Mouse (Mus musculus) urinary bladder, postnatal 4 days (tissue): ENCODE measurements around the gene 2310022A10Rik.
A peak's percentile ranks its signal among the peaks of the same experiment; 100 is the strongest.

Source experiments
- DNase-seq, 2 experiments: peaks; one replicate each; pipeline ENCODE4 v3.0.0; 2021 to 2022; ENCODE audit warnings: low spot score in 2 of 2

The 2310022A10Rik gene

DNA sequence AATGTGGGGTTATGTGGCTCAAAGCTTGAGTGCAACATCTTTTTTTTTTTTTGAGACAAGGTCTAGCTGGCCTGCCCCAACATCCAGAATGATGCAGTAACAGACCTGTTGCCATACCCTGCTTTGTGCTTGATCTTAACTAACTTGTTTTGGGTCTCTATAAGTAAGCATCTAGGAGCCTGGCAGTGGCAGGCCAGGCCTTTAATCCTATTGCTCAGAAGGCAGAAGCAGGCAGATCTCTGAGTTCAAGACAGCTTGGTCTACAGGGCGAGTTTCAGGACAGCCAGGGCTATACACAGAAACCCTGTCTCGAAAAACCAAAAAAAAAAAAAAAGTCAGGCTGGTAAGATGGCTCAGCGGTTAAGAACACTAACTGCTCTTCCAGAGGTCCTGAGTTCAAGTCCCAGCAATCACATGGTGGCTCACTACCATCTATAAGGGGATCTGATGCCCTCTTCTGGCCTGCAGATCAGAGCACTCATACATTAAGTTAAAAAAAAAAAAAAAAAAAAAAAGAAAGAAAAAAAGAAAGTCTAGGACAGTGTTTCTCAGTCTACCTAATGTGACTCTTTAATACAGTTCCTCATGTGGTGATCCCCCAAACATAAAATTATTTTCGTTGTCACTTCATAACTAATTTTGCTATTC lies 37.7 kb downstream of the 2310022A10Rik start:
- DNase-seq = no peak

DNA sequence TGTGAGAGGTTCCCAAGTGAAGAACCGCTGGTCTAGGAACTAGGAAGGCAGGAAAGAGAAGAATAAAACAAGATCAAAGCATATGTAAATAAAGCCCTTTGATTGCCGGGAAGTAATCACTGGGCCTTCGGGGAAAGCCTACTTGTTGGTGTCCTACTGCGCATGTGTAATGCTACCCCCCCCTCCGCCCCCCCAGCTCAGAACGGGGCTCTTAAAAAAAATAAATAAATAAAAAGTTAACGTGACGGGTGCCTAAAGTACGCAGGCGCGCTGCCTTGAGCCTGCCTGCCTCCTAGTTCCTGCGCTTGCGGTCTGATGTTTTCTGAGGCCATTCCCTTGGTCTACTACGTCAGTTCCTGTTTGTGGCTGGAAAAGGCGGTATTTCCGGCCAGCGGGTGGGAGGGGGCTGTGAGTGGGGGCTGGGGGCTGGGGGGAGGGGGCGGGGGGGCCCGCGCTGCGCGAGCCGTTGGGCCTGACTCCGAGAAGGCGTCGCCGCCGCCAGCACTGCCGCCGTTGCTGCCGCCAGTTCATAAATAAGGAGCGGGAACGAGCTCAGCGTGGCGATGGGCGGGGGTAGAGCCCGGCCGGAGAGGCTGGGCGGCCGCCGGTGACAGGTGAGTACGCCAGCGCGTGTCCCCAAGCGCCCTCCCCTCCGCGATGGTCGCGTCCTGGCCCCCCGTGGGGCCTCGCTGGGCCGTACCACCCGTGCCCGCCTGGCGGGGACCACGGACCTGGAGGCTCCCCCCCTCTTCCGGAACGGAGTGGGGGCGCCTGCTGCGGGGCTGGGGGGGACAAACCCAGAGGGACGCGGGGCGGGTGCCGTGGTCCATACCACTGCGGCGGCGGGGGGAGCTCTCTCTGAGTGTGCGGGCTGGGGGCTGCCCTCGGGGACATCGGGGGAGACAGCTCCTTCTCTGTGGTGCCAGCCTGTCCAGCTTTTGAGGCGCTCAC lies 38.5 kb downstream of the 2310022A10Rik start, which contains the start of gene Akt2:
Akt2 (plus strand) TSS at position 287 of the 951 bp plus-strand sequence.
- DNase-seq = peak; percentile 88 to 89

DNA sequence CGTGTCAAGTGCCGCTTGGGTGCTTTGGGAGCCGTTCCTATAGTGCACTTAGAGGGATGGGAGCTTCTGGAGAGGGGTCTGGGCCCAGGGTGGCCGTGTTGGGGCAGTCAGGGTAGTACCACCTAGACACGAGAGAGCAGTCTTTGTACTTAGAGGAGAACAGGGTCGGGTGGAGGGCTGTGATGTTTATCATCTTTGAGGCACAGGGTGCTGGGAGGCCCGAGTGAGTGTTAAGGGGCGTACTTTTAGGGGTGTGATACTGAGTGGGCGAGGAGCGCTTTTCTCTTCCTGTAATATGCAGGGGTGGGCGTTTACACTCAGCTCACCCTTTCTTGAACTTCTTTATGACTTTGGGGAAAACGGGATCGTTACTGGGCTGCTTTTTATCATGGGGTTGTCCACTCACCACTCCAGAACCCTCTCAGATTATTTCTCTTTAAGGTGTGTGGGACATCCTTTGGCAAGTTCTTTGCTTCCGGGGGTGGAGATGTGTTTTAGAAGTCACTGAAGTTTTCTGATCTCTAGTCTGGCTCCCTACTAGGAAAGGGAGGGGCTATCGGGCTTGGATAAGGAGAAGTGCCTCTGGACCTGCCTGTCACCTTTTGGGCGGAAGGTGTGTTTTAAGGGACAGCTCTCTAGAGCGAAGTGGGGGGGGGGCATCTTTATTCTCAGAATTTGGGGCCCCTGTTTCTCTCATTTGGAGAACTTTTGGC lies 39.3 kb downstream of the 2310022A10Rik start:
- DNase-seq = no peak

DNA sequence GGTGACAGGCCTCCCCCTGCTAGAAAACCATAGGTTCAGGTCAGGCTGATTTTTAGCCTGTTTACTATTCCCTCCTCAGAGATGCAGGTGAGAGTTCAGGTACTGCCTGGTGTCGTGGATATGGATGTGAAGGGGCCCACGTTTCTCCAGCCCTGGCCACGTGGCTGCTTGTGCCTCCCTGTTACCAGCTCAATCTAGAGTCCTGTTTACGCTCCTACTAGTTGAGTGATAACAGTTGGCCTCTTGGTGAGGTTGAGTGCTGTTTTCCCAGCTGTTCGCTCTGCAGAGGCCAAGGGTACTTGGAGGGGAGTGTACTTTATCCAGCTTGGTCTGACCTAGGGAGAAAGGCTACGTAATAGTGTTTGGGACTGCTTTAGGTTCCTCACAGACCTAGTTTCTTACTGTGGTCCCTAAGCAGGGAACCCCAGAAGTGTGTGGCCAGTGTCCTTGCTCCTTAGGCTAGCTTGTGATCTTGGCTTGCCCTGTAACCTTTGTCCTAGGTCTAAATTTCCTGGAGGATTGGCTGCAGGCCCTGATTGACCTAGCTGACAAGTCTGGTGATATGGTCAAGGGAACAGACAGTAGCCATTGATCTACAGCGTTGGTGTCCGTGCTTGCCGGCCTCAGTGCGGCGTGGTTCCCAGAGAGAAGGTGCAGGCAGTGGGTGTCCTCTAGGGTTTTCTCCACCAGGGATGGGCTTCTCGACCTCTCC lies 40.1 kb downstream of the 2310022A10Rik start:
- DNase-seq = no peak

DNA sequence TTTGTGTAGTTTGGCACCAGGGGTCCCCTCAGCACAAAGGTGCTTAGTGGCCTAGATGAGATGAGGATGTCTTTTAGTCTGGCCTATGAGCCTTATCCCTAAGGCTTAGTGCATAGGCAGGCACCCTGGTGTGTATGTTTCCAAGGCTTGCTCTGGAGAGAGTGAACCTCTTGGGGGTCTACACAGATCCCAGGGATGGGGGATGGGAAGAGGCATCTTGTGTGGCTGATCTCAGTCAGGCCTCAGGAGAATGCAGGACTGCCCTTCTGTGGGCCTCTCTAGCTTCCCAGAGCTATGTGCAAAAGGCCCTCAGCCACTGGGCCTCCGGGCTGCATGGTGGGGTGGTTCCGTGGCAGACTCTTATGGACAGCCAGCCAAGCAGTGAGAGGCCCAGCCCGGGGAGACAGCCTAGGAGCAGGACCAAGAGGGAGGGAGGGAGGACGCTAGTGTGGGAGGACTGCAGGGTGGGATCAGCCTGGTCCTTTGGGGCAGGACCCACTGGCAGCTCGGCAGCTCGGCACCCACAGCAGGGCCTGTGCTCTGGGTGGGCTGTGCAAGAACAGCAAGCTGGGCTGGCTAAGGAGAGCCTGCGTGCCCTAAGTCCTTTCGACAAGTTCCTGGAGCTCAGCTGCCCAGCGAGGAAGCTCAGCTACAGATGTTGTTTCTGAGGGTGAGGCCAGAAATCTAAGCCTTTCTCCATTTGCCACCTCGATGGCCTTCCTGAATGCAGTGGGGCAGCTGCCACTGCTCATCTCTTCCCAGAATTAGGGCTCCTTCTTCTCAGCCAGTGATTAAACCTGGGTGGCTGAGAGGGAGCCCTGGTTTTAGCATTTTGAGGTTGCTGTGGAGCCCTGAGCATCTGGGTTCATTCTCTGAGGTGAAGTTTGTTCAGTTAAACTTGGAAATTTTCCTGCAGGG lies 43.8 kb downstream of the 2310022A10Rik start:
- peak; percentile 75 for DNase-seq

DNA sequence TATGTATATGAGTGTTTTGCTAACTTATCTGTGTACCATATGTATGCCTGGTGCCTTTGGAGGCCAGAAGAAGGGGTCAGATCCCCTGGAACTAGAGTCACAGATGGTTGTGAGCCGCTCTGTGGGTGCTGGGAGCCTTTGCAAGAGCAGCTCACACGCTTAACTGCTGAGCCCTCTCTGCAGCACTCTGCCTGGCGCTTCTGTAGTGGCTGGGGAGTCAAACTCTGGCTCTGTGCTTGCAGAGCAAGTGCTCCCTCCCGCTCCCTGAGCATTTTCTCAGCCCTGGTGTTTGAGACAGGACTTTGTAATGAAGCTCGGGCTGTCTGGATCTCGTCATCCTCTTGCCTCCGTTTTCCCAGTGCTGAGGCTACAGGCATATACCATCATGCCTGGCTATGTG lies 45.0 kb downstream of the 2310022A10Rik start:
- no peak for DNase-seq

DNA sequence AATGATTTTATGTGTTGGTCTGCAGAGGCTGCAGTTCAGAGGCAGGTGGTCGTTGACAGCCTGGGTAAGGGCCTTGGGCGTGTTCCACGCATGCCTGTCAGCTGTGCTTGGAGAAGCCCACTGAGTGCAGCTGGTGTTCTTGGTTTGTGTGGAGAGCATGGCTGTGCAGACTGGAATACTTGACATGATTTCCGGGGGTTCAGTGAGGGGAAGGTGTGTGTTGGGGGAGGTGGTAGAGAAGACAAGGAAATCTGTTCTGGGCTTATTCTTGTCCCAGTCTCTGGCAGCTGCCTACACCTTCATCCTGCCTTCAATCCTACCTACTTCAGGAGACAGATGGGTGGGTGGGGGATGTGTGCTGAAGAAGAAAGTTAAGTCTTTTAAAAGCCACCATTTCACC lies 48.6 kb downstream of the 2310022A10Rik start:
- DNase-seq = no peak

DNA sequence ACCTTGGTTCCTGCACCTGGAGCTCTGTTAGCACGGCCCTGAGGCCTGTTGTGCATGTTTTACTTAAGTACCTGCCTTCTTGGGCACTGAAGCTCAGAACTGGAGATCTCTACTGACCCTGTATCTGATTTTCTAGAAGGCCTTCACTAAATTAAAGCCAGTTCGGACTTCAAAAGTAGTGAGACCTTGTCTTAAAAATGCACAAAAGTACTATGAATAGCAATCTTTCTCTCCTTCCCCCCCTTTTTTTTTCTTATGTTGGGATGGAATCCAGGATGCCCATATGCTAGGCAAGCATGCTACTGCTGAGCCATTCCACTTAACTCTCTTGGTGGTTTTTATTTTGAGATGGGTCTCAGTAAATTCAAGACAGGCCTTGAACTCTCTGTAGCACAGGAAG lies 49.1 kb downstream of the 2310022A10Rik start:
- DNase-seq = no peak

DNA sequence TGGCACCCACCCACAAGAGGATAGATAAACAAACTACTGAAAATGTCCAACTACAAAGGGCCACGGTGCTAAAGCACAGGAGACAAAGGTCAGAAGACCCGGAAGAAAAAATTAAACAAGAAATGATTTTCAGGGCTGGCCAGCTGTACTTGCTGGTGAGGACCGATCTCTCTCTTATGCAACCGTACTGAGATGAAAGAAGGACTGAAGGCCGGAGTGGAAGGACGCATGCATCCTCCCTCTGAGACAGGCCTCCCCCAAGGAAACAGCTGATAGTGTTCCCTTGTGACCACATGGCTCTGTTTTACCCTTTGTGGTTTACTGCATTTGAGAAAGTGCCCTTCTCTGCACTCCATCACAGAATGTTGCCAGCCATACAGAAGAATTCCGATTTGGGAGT lies 49.8 kb downstream of the 2310022A10Rik start:
- DNase-seq = no peak

DNA sequence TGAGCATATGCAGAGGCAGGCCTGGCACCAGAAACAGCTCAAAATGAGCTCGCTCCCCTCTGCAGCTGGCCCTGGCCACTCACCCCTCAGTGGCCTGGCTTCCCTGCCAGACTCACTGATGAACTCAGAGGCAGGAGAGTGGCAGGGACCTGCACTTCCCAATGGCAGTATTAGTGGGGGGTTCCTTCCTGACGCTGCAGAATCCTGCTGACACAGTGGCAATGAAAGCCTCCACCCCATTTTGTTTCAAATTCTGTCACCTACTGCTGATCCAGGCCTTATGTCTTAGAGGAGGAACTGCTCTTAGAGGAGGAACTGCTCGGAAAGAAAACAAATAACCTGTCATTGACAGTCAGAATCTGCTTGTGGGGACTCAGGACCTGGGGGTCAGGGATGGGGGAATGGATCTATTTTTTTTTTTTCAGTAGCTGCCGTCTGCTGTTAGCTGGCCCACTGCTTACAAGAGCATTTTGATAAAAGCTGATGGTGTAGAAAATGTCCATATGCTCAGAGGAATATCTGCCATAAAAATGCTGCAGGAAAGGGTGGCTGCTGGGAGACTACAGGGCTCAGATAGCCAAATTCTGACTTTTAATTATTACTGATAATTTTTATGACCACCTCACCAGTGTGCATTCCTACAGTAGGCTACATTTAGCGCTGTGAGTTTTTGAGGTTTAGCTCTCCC lies 51.8 kb downstream of the 2310022A10Rik start:
- DNase-seq = no peak

DNA sequence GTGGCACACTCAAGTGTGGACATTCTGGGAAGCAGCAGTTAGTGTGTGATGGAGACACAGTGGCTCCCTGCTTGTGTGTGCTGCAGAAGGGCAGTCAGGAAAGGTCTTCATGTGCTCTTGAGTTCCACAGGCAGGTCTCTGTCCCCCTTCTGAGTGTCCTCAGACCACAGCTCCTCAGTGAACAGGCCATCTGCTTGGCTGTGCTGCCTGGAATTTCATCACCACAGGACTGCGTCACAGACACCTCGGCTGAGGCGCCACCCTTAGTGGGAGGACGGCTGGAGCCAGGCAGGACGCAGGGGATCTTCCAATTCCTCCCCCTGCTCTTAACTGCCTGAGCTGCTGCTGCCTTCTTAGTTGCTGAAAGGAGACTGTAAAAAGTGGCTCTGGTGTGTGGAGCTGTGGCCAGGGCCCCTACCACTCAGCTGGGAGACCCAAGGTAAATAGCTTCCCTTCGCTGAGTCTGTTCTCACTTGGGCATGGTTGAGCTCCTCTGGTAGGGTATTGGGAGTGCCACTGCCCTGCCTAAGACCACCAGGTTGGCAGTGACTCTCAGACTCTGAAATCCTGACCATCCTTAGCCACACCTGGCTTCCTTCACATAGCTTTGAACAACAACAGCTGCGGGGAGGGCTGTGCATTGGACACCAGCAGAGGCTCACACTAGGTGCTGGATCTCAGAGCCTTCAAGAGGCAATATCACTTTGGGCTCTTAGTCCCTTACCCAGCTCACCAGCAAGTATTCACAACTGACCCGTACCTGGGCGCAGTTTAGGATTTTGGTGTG lies 52.7 kb downstream of the 2310022A10Rik start:
- DNase-seq = peak in 1 of 2 experiments; percentile 49

DNA sequence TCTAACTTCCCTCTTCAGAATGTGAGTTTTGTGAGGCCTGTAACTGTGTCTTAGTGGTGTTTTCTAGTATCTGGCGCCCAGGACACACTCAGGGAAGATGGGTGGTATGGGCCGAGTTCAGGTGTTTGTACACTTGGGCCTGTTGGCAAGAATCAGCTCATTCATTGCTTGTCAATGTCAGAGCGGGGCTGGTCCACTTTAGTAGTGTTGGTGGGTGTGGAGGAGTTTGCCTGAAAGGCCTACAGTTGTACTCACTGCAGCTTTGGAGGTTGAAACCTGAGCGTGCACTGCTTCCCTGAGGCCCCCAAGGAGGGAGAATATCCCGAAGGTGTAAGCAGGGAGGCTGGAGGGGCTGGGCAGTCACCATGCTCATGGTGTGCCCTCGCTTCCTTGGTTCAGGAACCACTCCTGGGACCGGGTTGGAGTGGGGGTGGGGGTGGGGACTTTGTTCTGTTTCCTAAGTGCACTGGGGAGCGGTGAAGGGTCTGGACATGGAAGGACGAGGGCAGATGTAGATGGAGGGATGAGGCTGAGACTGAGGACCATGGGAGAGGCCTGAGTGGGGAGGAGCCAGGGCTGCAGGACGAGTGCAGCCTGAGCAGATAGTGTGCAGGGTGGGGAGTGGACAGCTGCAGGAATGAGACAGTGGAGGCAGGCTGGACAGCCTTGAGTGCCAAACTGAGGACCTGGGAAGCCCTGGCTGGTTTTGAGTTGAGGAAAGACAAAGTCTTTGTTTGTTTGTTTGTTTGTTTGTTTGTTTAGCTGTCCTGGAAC lies 53.6 kb downstream of the 2310022A10Rik start:
- no peak for DNase-seq

DNA sequence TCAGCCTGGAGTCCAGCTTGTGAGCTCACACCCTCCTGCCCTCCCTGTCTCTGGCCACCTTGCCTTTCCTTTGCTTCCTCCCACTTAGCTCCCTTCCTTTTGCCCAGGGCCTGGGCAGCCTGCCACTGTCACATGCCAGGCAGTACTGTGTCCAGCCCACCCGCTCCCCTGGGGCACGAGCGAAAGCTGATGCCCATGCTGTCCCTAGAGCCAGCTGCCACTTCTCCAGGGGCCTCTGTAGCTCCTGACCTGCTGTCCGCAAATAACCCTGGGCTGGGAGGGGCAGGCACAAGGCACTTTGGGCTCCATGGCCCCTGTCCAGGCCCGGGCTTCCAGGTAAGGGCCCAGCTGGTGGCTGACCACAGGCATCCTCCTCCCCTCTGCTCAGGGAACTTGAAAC lies 54.5 kb downstream of the 2310022A10Rik start:
- DNase-seq = no peak

DNA sequence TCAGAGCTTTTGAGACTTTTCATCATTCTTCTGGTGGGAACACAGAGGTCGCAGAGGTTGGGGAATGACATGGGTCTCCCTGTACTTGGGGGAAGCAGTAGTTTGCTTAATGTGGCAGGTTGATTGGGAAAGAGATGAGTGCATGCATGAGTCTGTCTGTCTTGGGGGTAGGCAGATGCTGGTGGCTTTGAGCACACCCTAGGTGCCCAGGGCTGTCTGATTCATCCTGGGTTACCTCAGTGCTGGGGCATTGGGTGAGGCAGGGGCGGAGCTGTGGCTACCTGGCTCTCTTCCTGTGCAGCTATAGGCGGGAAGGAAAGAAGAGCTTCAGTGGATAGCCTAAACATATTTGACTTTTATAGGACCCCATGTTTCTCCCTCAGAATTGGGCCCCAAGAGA lies 55.1 kb downstream of the 2310022A10Rik start:
- no peak for DNase-seq

DNA sequence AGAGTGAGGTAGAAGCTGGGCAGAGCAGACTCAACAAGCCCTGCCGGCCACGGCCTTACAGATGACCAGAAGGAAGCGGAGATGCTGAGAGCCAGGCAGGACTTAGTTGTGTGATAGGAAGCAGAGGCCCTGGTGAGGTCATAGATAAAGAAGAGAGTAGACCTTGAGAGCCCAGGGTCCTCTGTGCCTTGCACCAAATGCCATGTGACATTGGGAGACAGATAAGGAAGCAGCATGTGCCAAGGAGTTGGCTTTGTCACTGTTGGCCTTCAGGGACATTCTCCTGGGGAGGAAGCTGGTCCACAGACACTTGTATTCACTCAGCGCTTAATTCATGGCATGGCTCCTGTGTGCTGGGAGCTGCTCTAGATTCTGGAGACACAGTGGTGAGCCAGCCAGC lies 56.3 kb downstream of the 2310022A10Rik start:
- DNase-seq = no peak

DNA sequence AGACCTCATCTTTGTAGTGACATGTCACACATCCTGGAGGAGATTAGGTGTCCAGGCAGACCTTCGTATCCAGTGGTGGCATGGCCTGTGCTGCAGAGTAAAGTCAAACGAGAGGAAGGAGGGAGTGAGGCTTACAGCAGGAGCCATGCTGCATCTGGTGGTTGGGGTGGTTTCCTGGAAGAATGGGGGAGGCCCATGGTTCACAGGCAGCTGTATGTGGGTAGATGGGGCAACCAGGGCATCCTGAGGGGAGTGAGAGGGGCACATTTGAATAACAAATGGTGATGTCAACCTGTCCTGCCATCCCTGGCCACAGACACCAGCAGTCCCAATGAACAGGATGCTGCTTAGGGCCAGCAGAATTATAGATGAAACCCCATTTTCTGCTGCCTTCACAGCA lies 56.7 kb downstream of the 2310022A10Rik start:
- DNase-seq = no peak

DNA sequence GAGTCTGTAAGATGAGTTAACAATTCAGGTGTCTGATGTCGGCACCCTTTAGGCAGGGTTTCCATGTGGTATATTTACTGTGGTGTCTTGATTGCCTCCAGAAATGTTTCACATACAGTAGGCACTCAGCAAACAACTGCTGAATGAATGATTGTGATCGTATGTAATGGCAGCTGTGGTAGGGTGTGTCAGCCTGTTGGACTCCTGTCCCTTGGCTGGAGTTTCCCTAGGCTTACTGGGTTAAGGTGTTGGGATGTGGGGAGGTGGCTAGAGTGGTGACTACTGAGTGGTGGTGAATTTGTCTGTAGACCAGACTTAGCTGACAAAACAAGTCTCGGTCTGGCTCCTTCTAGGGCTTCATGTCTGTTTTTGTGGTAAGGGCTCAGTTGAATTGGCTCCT lies 57.3 kb downstream of the 2310022A10Rik start:
- DNase-seq = no peak

DNA sequence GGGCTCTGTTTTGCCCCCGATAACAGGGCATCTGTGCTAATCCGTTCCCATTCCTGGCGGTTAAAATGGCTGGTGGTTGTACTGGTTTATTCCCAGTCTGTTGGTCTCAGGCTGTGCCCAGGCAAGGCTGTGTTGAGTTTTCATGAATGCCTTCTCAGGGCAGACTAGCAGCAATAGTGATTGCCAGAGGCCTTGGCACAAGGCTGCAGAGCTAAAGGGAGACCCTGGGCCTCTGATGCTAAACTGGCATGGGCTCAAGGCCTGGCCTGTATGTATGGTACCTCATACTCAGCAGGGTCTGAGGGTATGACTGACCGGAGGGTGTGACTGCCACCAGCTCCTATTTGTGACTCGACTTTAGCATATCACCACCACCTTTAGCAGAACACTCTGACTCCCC lies 57.8 kb downstream of the 2310022A10Rik start:
- no peak for DNase-seq
